Mouse (Mus musculus) liver, embryonic 14.5 days (tissue): ENCODE results near the gene Ankrd36. TPM values are rescaled to one million over a fixed set of nuclear protein-coding genes. Genes with fewer than 3 reads are reported as not detected.

ENCODE experiments used
- ATAC-seq: fragments of 200-750 bp; cut with Nextera tagmentation; 2 replicates; pipeline ENCODE4 v1.8.0; 2017; ENCODE audit warnings: moderate number of reproducible peaks, mild to moderate bottlenecking, moderate library complexity; ENCODE audit not compliant: insufficient read depth
- DNase-seq, 3 experiments: peaks; one replicate each; pipeline ENCODE4 v3.0.0-alpha.2; 2012 to 2013; ENCODE audit warnings: low read depth in 3 of 3, low spot score in 3 of 3
- H3K27ac ChIP-seq: fragments of 300-500 bp; sonication (generic); 2 replicates; pipeline ENCODE4 v1.5.1; 2014; ENCODE audit warnings: moderate library complexity, mild to moderate bottlenecking, control low read depth, inconsistent platforms
- H3K27me3 ChIP-seq: fragments of 300-500 bp; sonication (generic); 2 replicates; pipeline ENCODE4 v1.6.1; 2014; ENCODE audit warnings: mild to moderate bottlenecking, low read length, moderate library complexity; ENCODE audit not compliant: control insufficient read depth, insufficient read depth
- H3K36me3 ChIP-seq: fragments of 300-500 bp; sonication (generic); replicated peaks from 2 replicates; pipeline ENCODE4 v1.6.1; 2014; ENCODE audit warnings: low read depth; ENCODE audit not compliant: control insufficient read depth, insufficient read depth
- H3K4me1 ChIP-seq, 2 experiments: fragments of 200-500 bp in 1 of 2; fragments of 300-500 bp in 1 of 2; sonication (generic) in 1 of 2; replicated peaks; 2 replicates each; pipeline ENCODE4 v1.6.1; 2012 to 2014; ENCODE audit warnings: antibody characterized with exemption in 1 of 2, inconsistent platforms in 1 of 2, low read length in 1 of 2; ENCODE audit not compliant: control insufficient read depth in 2 of 2, insufficient read depth in 2 of 2
- H3K4me2 ChIP-seq: fragments of 300-500 bp; sonication (generic); 2 replicates; pipeline ENCODE4 v1.6.1; 2014; ENCODE audit warnings: low read depth, mild to moderate bottlenecking, control low read depth, moderate library complexity
- H3K4me3 ChIP-seq, 2 experiments: fragments of 200-500 bp in 1 of 2; fragments of 300-500 bp in 1 of 2; sonication (generic) in 1 of 2; 2 replicates each; pipeline ENCODE4 v1.5.1; 2012 to 2014; ENCODE audit warnings: low read depth in 2 of 2, low read length in 2 of 2, mild to moderate bottlenecking in 2 of 2, control low read depth in 1 of 2, inconsistent platforms in 1 of 2, moderate library complexity in 1 of 2; ENCODE audit not compliant: insufficient read depth in 1 of 2
- H3K9ac ChIP-seq: fragments of 300-500 bp; sonication (generic); replicated peaks from 2 replicates; pipeline ENCODE4 v1.6.1; 2014; ENCODE audit warnings: mild to moderate bottlenecking, control low read depth, moderate library complexity
- H3K9me3 ChIP-seq: fragments of 300-500 bp; sonication (generic); 2 replicates; pipeline ENCODE4 v1.6.1; 2016; ENCODE audit warnings: low read length, mixed read lengths; ENCODE audit not compliant: control insufficient read depth
- CTCF ChIP-seq: IDR thresholded peaks from 2 replicates; pipeline ENCODE4 v1.5.1; 2016; ENCODE audit warnings: antibody characterized with exemption, low read depth, control low read depth
- EP300 ChIP-seq: IDR thresholded peaks from 2 replicates; pipeline ENCODE4 v1.6.1; 2016; ENCODE audit warnings: antibody characterized with exemption, low read depth
- WGBS: fragments of 180-500 bp; shearing (Covaris S2); extraction: QIAGEN DNeasy Blood & Tissue Kit; methylation state at CpG from one replicate; pipeline ENCODE4 v1.1.7; 2014; ENCODE audit not compliant: insufficient replicate concordance; 5-methylcytosine and 5-hydroxymethylcytosine counted together
- polyA plus RNA-seq, 2 experiments: library from polyadenylated mRNA; depleted of rRNA in 1 of 2; stranded (reverse) in 1 of 2; unstranded in 1 of 2; fragments of >200 nt; fragmentation: Nextera tagmentation in 1 of 2; extraction: Ambion mirVana in 1 of 2; gene quantifications; 2 replicates each; pipeline versions ENCODE4 v1.2.1 to v1.2.3; 2012 to 2014

The Ankrd36 gene
- polyA plus RNA-seq, 2 experiments = 0.66 to 1.2 TPM

GRCm38 (mm10) chr11:5701821-5702220 lies 132.3 kb downstream of the Ankrd36 start:
- no peak for ATAC-seq
- H3K27ac ChIP-seq = no peak overlapping the region

GRCm38 (mm10) chr11:5702271-5702956 lies 132.9 kb downstream of the Ankrd36 start:
- Histone ChIP-seq H3K9ac (no peak overlapping the region), H3K9me3 (no peaks in the 10 kb centered on the region), H3K4me3 (no peak overlapping the region), H3K4me1 (peaks cover 4 to 9% of the 10 kb centered on the region in 2 experiments; a peak in 3 of 4 replicates), H3K27ac (no peak overlapping the region), H3K27me3 (no peaks in the 10 kb centered on the region), H3K36me3 (peaks cover 7% of the 10 kb centered on the region; the same call in 1 of the 2 replicates), H3K4me2 (no peak overlapping the region)
- no peak for DNase-seq
- WGBS = 71% methylated on average over 5 of the region's 5 CpGs
- TF ChIP-seq CTCF (no peak), EP300 (no peak)
- no peak for ATAC-seq

More at GRCm38 (mm10) chr11:5701821-5702220, 132.3 kb downstream of the Ankrd36 start:
- Histone ChIP-seq H3K9me3 (no peaks in the 10 kb centered on the region), H3K36me3 (peaks cover 7% of the 10 kb centered on the region; the same call in 1 of the 2 replicates), H3K9ac (no peak overlapping the region), H3K27me3 (no peaks in the 10 kb centered on the region), H3K4me1 (peaks cover 4 to 9% of the 10 kb centered on the region in 2 experiments; a peak in 3 of 4 replicates), H3K4me2 (no peak overlapping the region), H3K4me3 (no peak overlapping the region)
- no peak for DNase-seq
- 73% methylated on average over 1 of the region's 1 CpGs for WGBS
- TF ChIP-seq CTCF (no peak), EP300 (no peak)

GRCm38 (mm10) chr11:5702957-5703332 lies 133.5 kb downstream of the Ankrd36 start:
- Histone ChIP-seq H3K4me1 (peaks cover 4 to 9% of the 10 kb centered on the region in 2 experiments; a peak in 3 of 4 replicates), H3K27me3 (no peaks in the 10 kb centered on the region), H3K27ac (no peak overlapping the region), H3K4me2 (no peak overlapping the region), H3K9ac (no peak overlapping the region), H3K36me3 (peaks cover 7% of the 10 kb centered on the region; the same call in 1 of the 2 replicates), H3K9me3 (no peaks in the 10 kb centered on the region), H3K4me3 (no peak overlapping the region)
- ATAC-seq (no peak), DNase-seq (no peak)
- 79% methylated on average over 6 of the region's 6 CpGs for WGBS
- TF ChIP-seq EP300 (no peak), CTCF (no peak)

- Histone ChIP-seq H3K4me1 (peaks cover 4 to 9% of the 10 kb centered on the region in 2 experiments; a peak in 3 of 4 replicates), H3K9ac (no peak overlapping the region), H3K4me3 (no peak overlapping the region), H3K27me3 (no peaks in the 10 kb centered on the region), H3K9me3 (no peaks in the 10 kb centered on the region), H3K36me3 (peaks cover 7% of the 10 kb centered on the region; the same call in 1 of the 2 replicates), H3K27ac (no peak overlapping the region), H3K4me2 (no peak overlapping the region)
- DNase-seq = no peak
- ATAC-seq = no peak
- 84% methylated on average over 1 of the region's 1 CpGs for WGBS
- TF ChIP-seq CTCF = no peak
- no peak for TF ChIP-seq EP300
These were observed 133.9 kb downstream of the Ankrd36 start for GRCm38 (mm10) chr11:5703341-5703740.

GRCm38 (mm10) chr11:5705972-5706371 lies 136.5 kb downstream of the Ankrd36 start:
- Histone ChIP-seq H3K4me1 (peaks cover 4 to 8% of the 10 kb centered on the region in 2 experiments; a peak in 3 of 4 replicates), H3K27me3 (no peaks in the 10 kb centered on the region), H3K27ac (no peak overlapping the region), H3K9ac (no peak overlapping the region; the same call in 1 of the 2 replicates), H3K9me3 (no peaks in the 10 kb centered on the region), H3K4me2 (peak overlapping the region; percentile 88), H3K4me3 (no peak overlapping the region; a peak in 2 of 4 replicates), H3K36me3 (peaks cover 7% of the 10 kb centered on the region; the same call in 1 of the 2 replicates)
- WGBS = 77% methylated on average over 9 of the region's 9 CpGs
- DNase-seq (no peak), ATAC-seq (no peak)
- TF ChIP-seq CTCF (no peak), EP300 (no peak)
